Mouse (Mus musculus): ENCODE data around the gene Mfsd11. TPM values are rescaled to one million over a fixed set of nuclear protein-coding genes. Genes with fewer than 3 reads are reported as not detected.
"Not testable (repeated sequence)": the region's sequence is repeated elsewhere in the genome, so short reads cannot be mapped to it uniquely, and the experiment has no call there.

Gene Mfsd11
- total RNA-seq, 2 experiments from 2014 or later = 26.9 to 35.6 TPM

GRCm38 (mm10) chr11:116885275-116886151, 33.3 kb downstream of the Mfsd11 start:
- peak; percentile 86 for DNase-seq

- DNase-seq = no peak
Measured at GRCm38 (mm10) chr11:116887136-116887535, 34.9 kb downstream of the Mfsd11 start.

GRCm38 (mm10) chr11:116893532-116894442, 41.5 kb downstream of the Mfsd11 start:
- no peak for DNase-seq

GRCm38 (mm10) chr11:116895402-116895801, 43.2 kb downstream of the Mfsd11 start:
- no peak for DNase-seq

GRCm38 (mm10) chr11:116899247-116899646, 47.0 kb downstream of the Mfsd11 start:
- no peak for DNase-seq

GRCm38 (mm10) chr11:116902588-116902987, 50.3 kb downstream of the Mfsd11 start:
- DNase-seq = not testable (repeated sequence)

- DNase-seq = no peak
Measured at GRCm38 (mm10) chr11:116905741-116906456, 53.7 kb downstream of the Mfsd11 start.

GRCm38 (mm10) chr11:116913573-116913972, 61.3 kb downstream of the Mfsd11 start:
- no peak for DNase-seq

- DNase-seq = no peak
Measured at GRCm38 (mm10) chr11:116914267-116914885, 62.1 kb downstream of the Mfsd11 start.

GRCm38 (mm10) chr11:116915241-116915640, 63.0 kb downstream of the Mfsd11 start:
- DNase-seq = no peak

GRCm38 (mm10) chr11:116917361-116917760, 65.1 kb downstream of the Mfsd11 start:
- DNase-seq = no peak

- peak; percentile 90 for DNase-seq
Measured at GRCm38 (mm10) chr11:116918323-116919185, 66.3 kb downstream of the Mfsd11 start, which contains the start of gene Mgat5b. Gene Mgat5b (plus strand): TSS chr11:116918863.

- no peak for DNase-seq
Measured at GRCm38 (mm10) chr11:116919186-116920020, 67.2 kb downstream of the Mfsd11 start.

- peak; percentile 58 for DNase-seq
Measured at GRCm38 (mm10) chr11:116920746-116921145, 68.5 kb downstream of the Mfsd11 start.

GRCm38 (mm10) chr11:116922058-116922457, 69.8 kb downstream of the Mfsd11 start:
- peak; percentile 60 for DNase-seq
